ENCODE assay signal across 28 mouse cellular contexts in the genomic region with DNA sequence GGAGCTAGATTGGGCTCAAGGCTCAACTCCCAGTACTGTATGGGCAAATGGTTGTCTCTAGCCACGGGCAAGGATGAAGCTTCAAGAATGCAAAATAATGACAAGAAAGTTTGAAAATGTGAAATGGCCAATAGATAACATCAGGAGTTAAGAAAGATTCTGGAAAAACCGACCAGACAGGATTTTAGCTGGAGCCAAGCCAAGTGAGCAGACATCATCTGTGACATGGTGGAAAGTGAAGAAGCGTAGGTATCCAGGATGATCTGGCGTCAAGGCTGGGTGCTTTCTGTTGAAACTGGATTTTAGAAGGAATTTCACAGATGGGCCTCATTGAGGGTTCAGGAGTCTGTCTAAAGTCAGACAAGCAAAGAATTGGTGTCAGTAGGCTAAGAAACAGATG. TPM values are rescaled to one million over a fixed set of nuclear protein-coding genes. Genes with fewer than 3 reads are reported as not detected.
"Had no signal": no experiment of that assay in that cellular context is flagged by ENCODE, and none has a peak within 500 bp of the region (broad histone marks: within the 10 kb centered on the region; RNA-seq: fewer than 3 reads in every experiment).

A gene (plus strand): TSS at position 317 of the 400 bp plus-strand sequence.

- H3K36me3 ChIP-seq: liver, embryonic 13.5 days; midbrain, embryonic 10.5 days; midbrain, embryonic 13.5 days; neural tube, embryonic 13.5 days had no signal

- ATAC-seq: intestine, postnatal 0 days; lung, postnatal 0 days; midbrain, embryonic 13.5 days; midbrain, embryonic 16.5 days had no signal

- H3K4me1 ChIP-seq: liver, embryonic 13.5 days; megakaryocyte, embryonic 14.5 days; midbrain, embryonic 10.5 days; midbrain, embryonic 13.5 days had no signal

- H3K9ac ChIP-seq: liver, embryonic 13.5 days; lung, embryonic 14.5 days; midbrain, embryonic 13.5 days; neural tube, embryonic 13.5 days had no signal

- H3K9me3 ChIP-seq: liver, embryonic 13.5 days; megakaryocyte, embryonic 14.5 days; midbrain, embryonic 10.5 days; midbrain, embryonic 13.5 days; neural tube, embryonic 13.5 days had no signal

- H3K27ac ChIP-seq: kidney, postnatal 0 days; layer of hippocampus, adult 2 months; liver, embryonic 13.5 days; midbrain, embryonic 10.5 days; midbrain, embryonic 13.5 days; neural tube, embryonic 13.5 days; stomach, postnatal 0 days had no signal

- DNase-seq: kidney, adult 2 months; kidney, postnatal 25 days; layer of hippocampus, adult 9-11 months; liver, embryonic 13.5 days; lung, embryonic 14.5 days; lung, postnatal 36 days; thymus, adult 2 months; thymus, postnatal 14 days; thymus, postnatal 4 days had no signal

- H3K4me3 ChIP-seq: layer of hippocampus, adult 2 months; liver, embryonic 13.5 days; megakaryocyte, embryonic 14.5 days; midbrain, embryonic 10.5 days; midbrain, embryonic 13.5 days; myocyte; neural tube, embryonic 13.5 days had no signal

- H3K27me3 ChIP-seq: liver, embryonic 13.5 days; midbrain, embryonic 13.5 days; neural tube, embryonic 13.5 days had no signal

- H3K4me2 ChIP-seq: liver, embryonic 13.5 days; lung, embryonic 14.5 days; midbrain, embryonic 13.5 days; neural tube, embryonic 13.5 days had no signal

RNA-seq across cellular contexts. Expression of the gene that starts here (rescaled TPM):
- polyA plus RNA-seq: intestine, embryonic 14.5 days; intestine, postnatal 0 days; kidney, adult 2 months; kidney, embryonic 14.5 days; kidney, postnatal 0 days; large intestine, adult 2 months; liver, adult 2 months; liver, embryonic 13.5 days; liver, embryonic 16.5 days; lung, embryonic 14.5 days; lung, postnatal 0 days; midbrain, embryonic 13.5 days; midbrain, embryonic 16.5 days; myocyte; small intestine, adult 2 months; spleen, adult 2 months; stomach, embryonic 14.5 days; stomach, postnatal 0 days had no signal
